Mouse (Mus musculus): ENCODE data around the gene AC131692.1.

AC131692.1 gene

DNA sequence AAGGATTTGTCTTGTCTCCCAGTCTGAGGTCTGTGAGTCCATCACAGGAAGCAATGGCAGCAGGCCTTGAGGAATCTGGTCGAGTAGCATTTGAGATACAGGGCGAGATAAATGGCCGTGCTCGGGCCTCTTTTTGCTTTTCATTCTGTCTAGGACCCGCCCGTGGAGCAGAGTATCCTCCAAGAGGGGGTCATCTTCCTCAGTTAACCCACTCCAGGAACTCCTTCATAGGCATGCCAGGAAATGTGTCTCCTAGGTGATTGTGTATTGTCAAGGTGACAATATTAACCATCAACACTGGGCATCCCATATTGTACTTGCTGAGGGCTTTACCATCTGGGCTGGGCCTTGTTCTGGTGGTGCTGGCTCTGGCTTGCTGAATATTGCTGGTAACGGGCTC is at the start of gene AC131692.1:
TSS of gene AC131692.1 (plus strand) at position 301 of the 400 bp plus-strand sequence.
- no peak for DNase-seq

DNA sequence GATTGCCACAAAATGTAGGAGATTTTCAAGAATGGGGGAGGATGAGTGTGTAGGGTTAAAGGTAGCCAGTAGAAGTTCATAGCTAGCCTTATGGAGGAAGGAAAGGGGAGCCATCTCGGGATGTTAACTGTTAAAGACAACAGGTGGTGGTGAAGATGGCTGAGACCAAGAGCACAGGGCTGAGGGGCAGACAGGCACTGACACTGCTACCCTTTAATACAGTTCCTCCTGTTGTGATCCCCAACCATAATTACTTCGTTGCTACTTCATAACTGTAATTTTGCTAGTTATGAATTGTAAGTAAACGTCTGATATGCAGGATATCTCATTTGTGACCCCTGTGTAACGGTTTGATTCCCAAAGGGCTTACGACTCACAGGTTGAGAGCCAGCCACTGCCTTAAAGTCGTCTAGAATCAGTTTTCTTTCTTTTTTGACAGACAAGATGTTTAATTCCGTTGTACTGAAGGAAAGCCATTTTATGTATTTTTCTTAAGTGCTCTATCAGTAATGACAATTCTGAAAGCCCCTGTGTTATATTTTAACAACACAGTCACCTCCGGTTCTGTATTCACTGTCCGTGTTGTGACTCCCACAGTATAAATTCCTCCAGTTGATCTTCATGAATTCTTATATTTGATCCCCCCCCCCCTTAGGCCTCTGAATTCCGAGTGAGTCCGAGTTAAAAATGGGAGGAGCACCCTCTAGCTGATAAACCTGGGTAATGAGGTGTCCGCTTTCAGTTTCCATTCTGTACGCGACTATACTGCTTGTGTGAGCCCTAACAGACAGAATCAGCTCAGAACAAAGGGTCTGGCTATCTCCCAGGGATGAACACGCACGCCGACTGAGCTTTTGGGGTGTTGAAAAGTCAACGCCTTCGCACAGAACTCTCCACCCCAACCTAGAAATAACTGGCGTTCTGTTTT is 48.6 kb upstream of the AC131692.1 start:
- no peak for DNase-seq

DNA sequence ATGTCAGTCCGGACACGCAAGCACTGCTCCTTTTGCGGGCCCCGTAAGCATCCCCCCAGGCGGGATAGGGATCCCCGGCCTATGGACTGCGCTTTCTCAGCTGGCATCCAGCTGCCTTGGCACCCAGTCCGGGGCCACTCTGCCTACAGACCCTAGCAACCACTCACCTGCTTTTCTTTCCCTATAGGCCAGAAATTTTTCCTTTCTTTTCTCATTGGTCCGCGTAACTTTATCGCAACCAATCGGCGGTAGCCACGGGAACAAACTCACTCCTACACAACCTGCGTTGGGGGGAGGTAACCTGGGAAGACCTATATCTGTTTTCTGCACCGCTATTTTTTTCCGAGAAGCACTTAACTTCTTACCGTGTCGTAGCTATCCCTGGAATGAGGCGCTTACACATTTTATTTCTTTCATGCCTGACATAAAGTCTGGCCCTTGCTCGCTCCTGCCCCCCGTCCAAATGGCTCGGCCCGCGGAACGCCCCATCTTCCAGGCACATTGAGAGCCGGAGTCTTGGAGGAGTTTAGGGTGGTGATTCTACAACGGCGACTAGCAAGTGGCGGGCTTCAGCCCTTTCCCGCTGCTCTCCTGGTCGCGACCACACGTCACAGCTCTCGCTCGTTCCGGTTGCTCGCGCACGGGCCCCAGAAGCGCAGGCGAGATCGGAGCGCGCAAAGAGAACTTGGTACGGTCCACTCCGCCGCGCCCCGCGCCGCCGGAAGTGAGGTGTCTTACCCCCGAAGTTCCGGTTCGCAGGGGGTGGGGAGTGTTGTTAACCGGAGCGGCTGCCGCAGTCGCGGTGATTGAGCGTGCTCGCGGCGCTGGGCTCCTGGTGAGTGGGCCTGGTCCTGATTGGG is 47.7 kb upstream of the AC131692.1 start, which contains the start of gene Syvn1:
TSS of gene Syvn1 (plus strand) at position 283 of the 860 bp plus-strand sequence.
- DNase-seq, result peak; percentile 95

DNA sequence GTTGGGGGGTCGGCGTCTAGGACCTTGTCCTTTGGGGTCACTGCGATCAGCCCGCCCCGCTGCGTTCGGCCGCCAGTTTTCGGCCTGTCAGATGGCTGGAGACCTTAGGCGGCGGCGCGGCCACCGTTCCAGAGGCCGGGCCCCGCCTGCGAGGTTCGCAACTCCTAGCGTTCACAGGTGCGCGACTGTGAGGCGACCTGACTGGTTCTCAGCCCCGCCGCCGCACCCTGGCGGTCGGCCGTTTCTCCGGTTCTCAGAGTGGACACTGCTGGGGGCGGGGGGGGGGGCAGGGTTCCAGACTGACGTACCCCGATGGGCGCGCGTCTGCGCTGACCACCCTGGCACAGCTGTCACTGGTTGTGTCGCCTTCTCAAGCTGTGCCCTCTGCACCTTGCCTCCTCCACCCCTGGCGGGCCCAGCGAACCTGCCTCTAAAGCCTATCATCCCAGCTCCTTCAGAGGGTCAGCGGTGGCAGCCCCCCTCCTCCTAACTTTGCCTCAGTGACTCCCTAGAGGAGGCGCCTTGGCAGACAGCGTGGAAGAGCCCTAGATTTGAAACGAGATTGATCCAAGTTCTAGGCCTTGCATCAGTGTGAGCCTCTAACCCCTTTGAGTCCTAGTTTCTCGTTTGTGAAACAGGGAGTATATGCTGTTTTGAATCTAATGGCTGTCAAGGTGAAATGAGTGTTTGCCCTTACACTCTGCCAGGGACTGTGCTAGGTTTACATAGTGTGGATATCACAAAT is 46.9 kb upstream of the AC131692.1 start:
- DNase-seq, result no peak

DNA sequence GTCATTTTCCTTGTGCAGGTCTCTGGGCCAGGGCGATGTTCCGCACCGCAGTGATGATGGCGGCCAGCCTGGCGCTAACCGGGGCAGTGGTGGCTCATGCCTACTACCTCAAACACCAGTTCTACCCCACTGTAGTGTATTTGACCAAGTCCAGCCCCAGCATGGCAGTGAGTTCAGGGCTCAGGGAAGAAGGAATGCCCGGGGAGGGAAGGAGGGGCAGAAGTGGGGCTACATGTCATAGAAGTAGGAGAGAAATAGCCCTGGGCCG is 46.4 kb upstream of the AC131692.1 start:
- no peak for DNase-seq

DNA sequence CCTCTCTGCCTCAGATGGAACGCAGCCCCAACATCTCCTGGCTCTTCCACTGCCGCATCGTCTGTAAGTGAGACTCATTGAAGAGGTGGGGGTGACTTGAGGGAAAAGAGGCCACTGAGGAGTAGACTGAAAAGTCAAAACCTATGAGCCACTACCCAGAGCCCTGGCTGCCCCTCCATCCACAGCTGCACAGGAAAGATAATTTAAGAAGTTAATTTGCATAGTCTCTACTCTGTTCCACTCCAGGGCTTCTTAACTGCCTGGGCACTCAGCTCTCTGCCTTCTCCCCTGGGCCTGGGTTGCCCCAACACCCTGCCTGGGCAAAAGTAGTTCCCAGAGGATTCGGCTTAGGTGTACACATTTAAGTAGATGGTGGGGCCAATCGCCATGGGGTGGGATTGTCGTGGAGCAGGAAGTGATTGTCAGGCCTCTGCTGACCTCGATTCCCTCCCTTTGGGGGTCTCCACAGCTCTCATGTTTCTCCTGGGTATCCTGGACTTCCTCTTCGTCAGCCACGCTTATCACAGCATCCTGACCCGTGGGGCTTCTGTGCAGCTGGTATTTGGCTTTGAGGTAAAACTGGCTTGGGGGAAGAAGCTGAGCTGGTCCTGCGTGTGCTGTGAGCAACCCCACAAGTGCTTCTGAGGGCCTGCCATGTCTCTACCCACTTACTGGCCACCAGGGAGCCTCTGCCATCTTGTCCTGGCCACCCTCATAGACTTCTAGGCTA is 45.4 kb upstream of the AC131692.1 start:
- DNase-seq, result no peak

DNA sequence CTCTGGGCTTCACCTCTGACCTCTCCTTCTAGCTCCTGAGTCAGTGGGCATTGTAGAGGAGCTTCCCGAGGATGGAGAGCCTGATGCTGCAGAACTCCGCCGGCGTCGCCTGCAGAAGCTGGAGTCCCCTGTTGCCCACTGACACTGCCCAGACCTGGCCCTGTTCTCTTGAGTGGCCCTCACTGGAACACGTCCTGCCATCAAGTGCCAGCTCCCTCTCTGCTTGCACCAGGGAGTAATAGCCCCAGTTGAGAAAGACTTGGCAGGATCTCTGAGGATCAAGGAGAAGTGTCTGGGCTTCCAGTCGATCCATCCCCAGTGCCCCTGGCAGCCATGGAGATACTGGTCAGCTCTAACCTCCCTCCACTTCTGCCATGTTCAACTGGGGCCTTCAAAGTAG is 41.7 kb upstream of the AC131692.1 start:
- no peak for DNase-seq

DNA sequence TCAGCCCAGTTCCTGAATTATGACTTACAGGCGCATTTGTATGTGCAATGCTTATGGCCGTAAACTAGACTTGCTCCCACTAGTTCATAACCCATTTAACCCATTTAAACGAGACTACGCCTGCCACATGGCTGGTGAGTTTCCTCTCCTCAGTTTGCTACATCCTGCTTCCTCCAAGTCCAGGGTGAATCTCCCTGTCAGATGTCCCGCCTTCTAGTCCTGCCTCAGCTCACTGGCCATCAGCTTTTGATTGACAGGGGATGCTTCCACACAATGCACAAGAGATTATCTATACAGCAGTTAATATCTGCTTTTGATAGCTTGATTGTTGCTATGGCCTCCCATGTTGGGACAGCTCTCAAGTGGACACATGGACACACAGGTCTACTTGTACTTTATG is 39.9 kb upstream of the AC131692.1 start:
- DNase-seq, result no peak

DNA sequence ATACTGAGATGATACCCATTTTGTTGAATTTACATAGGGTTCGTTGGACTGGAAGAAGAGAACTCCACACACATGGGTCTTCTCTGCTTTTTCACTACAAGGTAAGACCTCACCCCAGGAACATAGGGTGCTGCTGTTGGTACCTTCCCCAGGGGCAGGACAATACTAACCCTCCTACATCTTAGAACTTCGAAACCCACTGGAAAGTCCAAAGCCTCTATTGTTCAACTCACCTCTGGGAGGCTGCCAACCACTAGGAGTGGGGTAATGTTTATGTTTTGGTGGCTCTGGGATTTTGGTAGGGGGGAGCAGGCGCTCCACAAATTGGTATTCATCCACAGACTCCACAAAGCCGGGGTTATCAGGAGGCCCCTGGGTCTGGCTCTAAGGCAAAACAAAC is 37.5 kb upstream of the AC131692.1 start:
- DNase-seq, result no peak

DNA sequence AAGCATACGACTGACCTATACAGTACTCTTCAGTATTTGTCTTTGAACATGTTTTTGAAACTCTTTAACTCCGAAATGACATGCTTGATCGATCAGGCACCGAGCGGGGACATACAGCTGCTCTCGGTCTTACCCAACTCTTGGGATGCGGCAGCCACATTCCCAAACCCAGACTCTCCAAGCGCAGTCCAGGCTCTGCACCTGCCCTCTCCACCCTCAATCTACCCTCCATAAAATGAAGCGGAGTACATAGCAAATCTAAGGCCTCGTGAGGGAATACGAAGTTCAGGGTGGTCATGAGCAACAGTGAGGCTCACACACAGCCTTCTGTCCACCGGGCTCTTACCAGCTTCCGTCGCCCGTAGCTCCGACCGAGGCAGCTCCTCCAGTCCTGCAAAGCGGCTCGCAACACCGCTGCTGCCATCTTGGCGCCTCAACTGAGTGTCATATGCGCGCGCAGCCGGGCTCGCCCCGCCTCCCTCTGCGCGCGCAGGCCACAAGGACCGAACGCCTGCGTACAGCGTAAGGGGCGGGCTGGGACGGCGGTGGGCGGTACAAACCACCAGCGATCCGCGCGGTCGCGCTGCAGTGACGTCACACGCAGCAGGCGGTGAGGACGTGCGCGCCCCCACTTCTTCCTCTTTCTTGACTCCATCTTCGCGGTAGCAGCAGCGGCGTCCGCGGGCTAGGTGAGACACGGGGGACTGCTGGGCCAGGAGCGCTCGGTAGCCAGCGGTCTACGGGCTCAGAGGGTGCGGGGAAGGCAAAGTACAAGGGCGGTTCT is 36.7 kb upstream of the AC131692.1 start, which contains the start of the genes Mrpl49 and Fau:
TSS of gene Mrpl49 (minus strand) at position 473 of the 784 bp plus-strand sequence.
TSS of gene Fau (plus strand) at position 532 of the 784 bp plus-strand sequence.
- peak; percentile 98 to 99 for DNase-seq

DNA sequence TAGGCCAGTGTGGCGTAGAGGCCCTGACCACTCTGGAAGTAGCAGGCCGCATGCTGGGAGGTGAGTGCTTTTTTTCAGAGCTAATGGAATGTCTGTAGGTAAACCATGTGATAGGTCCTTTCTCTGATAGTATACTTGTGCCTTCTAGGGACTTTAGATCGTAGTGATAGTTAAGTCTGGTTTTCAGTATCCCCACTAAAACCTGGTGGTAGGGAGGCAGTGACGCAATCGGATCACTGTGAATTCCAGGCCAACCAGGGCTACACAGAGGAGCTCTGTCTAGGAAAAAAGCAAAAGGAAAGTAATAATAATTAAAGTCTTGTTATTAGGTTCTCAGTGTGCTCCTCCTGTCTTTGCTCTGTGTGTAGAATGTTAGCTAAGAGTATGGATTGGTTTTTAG is 35.7 kb upstream of the AC131692.1 start:
- DNase-seq, result no peak

DNA sequence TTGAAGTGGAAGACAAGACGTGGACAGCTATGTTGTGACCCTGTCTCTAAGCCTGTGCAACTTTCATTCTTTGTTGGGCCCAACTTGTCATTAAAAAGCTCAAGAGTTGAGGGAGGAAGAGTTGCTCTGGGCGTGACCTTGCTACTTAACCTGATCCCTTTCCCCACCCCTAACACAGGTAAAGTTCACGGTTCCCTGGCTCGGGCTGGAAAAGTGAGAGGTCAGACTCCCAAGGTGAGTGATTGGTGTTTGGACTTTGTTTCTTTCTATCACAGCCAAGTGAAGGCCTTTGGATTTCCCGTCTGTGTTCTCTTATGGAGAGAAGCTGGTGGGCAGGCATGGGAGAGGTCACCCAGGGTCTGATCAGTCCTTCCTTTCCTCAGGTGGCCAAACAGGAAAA is 35.3 kb upstream of the AC131692.1 start:
- no peak for DNase-seq

DNA sequence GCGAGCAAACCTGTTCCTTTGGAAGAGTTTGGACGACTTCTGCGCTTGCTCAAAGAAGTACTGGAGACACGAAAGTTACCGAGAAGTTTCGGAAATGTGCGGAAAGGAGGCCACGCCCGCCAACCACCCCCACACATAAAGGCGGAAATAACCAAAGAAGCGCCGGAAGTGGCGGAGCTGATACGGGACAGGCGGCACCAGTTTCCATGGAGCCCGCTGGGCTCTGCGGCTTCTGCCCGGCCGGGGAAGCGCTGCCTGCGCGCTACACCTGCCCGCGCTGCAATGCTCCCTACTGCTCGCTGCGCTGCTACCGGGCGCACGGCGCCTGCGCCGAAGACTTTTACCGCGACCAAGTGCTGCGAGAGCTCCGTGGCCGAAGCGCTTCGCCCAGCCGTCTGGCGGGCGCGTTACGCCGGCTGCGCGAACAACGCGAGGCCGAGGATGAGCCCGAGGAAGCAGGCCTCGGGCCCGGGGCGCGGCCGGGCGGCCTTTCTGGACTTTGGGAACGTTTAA is 33.1 kb upstream of the AC131692.1 start, which contains the start of gene Znhit2:
TSS of gene Znhit2 (plus strand) at position 172 of the 513 bp plus-strand sequence.
- DNase-seq, result peak; percentile 96 to 97

DNA sequence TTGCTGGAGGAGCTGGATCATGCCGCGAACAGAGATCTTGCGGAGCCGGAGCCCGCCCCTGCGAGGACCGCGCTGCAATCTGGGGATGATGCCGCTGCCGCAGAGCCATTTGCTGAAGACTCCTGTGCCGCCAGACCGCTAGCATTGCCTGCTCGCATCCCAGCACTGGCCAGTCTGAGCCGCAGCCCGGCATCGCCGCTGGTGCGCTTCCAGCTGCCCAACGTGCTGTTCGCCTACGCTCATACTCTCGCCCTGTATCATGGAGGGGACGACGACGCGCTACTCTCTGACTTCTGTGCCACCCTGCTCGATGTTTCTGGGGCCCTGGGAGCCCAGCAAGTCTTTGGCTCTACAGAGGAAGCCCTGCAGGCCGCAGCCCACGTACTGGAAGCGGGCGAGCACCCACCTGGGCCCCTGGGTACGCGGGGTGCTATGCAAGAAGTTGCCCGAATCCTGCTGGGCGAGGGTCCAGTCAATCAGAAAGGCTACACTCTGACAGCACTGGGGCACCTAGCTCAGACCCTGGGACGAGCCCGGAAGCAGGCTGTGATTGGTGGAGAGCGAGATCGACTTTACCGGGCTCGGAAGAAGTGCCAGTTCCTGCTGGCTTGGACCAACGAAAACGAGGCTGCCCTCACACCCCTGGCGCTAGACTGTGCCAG is 32.4 kb upstream of the AC131692.1 start:
- peak; percentile 36 to 42 for DNase-seq

DNA sequence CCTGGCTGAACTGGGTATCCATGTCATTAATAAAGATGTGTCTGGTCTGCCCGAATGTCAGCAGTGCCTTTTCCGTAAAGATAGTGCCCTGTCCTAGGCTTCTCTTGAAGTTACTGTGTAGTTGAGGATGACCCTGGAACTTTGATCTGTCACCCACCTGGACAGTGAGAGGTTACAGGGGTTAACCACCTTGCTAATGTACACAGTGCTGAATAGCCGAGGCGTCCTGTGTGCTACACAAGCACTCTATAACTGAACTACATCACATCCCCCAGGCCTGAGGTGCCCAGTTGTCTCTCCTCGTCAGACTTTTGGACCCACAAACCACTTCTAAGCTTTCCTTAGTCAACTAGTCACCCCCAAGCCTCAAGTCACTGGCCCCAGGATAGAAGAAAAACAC is 31.8 kb upstream of the AC131692.1 start:
- no peak for DNase-seq

DNA sequence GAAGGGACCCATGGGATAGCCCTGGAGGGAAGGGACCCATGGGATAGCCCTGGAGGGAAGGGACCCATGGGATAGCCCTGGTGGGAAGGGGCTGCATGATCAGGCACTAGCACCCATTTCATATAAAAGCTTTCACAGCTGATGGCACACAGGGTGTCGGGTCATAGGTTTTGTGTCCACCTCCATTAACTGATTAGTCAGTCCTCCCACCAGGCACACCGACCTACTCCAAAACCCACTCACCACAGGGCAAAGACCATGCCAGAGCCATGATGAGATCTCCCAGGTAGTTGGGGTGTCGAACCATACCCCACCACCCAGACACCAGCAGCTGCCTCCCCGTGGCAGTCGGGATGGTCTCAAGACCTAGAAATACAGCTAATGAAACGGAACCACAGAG is 31.1 kb upstream of the AC131692.1 start:
- no peak for DNase-seq

DNA sequence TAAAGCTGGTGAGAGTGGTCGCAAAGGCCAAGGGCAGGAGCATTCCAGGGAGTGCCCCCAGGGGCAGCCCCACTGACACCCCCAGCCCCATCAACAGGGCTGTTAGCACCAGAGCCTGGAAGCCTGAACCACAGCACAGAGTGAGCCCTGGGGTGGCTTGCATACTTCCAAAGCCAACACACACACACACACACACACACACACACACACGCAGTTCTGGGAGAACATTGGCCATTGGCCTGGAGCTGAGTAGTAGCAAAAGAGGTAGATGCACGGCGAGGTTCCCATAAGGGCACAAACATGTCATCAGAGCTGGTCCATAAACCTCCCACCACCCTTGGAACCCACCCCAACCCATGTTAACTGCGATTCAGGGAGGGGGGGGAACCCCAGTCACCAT is 27.6 kb upstream of the AC131692.1 start:
- DNase-seq, result no peak

DNA sequence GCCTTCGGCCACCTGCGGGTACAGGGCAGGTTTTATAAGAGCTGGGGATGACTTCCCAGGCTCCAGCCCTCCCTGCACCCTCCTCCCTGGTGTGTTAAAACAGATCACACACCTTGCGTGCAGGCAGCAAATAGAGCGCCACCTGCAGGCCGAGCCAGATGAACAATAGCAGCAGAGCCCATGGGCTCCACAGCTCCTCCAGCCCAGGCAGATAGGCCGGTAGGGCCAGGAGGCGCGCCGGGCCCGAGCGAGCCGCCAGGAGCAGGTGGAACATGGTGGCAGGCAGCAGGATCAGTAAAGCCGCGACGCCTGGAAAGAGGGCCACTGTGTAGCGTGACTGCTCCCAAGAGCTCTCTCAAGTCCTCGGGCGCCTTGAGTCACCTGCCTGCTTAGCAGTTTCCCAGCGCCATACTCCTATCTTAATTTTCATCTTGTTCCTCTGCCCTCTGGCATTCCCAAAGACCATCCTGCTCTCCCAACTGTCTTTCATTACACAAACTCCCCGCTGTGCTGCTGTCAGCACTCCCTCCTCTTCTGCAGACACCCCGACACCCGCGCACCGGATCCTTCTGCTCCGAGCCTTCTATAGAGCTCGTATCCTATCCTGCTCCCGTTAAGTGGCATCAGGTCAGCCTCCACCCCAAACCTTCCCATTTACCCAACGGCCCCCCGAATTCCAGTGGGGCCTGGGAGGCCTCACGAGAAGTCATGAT is 27.1 kb upstream of the AC131692.1 start:
- DNase-seq, result peak; percentile 76 to 84

DNA sequence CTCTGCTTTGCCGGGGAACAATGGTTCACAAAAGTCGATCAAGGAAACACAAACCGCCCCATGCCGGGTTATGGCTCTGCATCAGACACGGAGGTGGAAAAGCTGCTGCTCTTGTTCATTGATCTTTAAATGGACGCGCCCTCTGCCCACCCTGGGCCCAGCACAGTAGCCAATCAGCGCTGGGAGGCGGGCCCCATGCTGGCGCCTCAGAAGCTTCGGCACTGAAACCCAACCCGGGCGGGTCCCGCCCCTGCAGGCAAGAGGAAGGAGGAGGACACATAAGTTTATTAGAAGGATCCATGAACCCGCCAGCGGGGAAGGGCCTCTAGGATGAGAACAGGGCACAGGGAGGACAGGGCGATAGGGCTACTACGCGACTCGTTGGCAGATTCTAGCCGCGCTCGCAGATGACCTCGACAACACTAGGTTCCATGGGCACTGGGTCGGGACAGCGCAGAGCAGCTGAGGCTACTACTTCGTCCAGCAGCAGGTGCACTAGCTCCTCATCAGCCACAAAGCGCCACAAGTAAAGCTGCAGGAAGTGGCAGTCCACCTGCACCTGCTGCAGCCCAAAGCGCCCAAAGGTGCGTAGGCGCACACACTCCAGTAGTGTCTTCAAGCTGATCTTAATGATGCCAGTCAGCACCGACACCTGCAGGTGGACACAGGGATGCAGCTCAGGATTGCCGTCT is 26.3 kb upstream of the AC131692.1 start, which contains the start of gene Tm7sf2:
TSS of gene Tm7sf2 (minus strand) at position 650 of the 692 bp plus-strand sequence.
- DNase-seq, result peak; percentile 93 to 95
